Mouse (Mus musculus) hindbrain, embryonic 11.5 days (tissue): Measurements from ENCODE around the gene Cplx1. TPM values are rescaled to one million over a fixed set of nuclear protein-coding genes. Genes with fewer than 3 reads are reported as not detected.

Source experiments
- ATAC-seq: fragments of 200-750 bp; cut with Nextera tagmentation; 2 replicates; pipeline ENCODE4 v1.8.0; 2017; ENCODE audit warnings: mild to moderate bottlenecking, moderate TSS enrichment, moderate library complexity; ENCODE audit not compliant: low FRiP score
- DNase-seq: peaks from one replicate; pipeline ENCODE4 v3.0.0-alpha.2; 2015; ENCODE audit warnings: low spot score
- H3K27ac ChIP-seq: fragments of 300-500 bp; sonication (generic); 2 replicates; pipeline ENCODE4 v1.5.1; 2014; ENCODE audit warnings: mild to moderate bottlenecking, low read depth, low read length
- H3K27me3 ChIP-seq: fragments of 300-500 bp; sonication (generic); 2 replicates; pipeline ENCODE4 v1.6.1; 2014; ENCODE audit warnings: mild to moderate bottlenecking, low read length, moderate library complexity, mixed read lengths; ENCODE audit not compliant: control insufficient read depth, insufficient read depth
- H3K36me3 ChIP-seq: fragments of 300-500 bp; sonication (generic); 2 replicates; pipeline ENCODE4 v1.6.1; 2014; ENCODE audit warnings: mild to moderate bottlenecking, low read length, moderate library complexity, mixed read lengths; ENCODE audit not compliant: control insufficient read depth, insufficient read depth
- H3K4me1 ChIP-seq: fragments of 300-500 bp; sonication (generic); replicated peaks from 2 replicates; pipeline ENCODE4 v1.6.1; 2014; ENCODE audit warnings: low read length, mixed read lengths; ENCODE audit not compliant: control insufficient read depth, insufficient read depth
- H3K4me2 ChIP-seq: fragments of 300-500 bp; sonication (generic); replicated peaks from 2 replicates; pipeline ENCODE4 v1.6.1; 2014; ENCODE audit warnings: mild to moderate bottlenecking, low read depth, low read length
- H3K4me3 ChIP-seq: fragments of 300-500 bp; sonication (generic); 2 replicates; pipeline ENCODE4 v1.5.1; 2014; ENCODE audit warnings: low read depth, low read length
- H3K9ac ChIP-seq: fragments of 300-500 bp; sonication (generic); 2 replicates; pipeline ENCODE4 v1.6.1; 2014; ENCODE audit warnings: low read depth, low read length
- H3K9me3 ChIP-seq: fragments of 300-500 bp; sonication (generic); 2 replicates; pipeline ENCODE4 v1.6.1; 2016; ENCODE audit warnings: low read length; ENCODE audit not compliant: control insufficient read depth
- WGBS: fragments of 180-500 bp; shearing (Covaris S2); extraction: QIAGEN DNeasy Blood & Tissue Kit; methylation state at CpG from one replicate; pipeline ENCODE4 v1.1.7; 2014; 5-methylcytosine and 5-hydroxymethylcytosine counted together
- polyA plus RNA-seq: library from polyadenylated mRNA; unstranded; fragments of >200 nt; fragmentation: Nextera tagmentation; extraction: Ambion mirVana; gene quantifications from 2 replicates; pipeline ENCODE4 v1.2.1, GENCODE M21; 2014

Cplx1 gene
- polyA plus RNA-seq, 1 experiment from 2014 or later: 13.7 TPM

DNA sequence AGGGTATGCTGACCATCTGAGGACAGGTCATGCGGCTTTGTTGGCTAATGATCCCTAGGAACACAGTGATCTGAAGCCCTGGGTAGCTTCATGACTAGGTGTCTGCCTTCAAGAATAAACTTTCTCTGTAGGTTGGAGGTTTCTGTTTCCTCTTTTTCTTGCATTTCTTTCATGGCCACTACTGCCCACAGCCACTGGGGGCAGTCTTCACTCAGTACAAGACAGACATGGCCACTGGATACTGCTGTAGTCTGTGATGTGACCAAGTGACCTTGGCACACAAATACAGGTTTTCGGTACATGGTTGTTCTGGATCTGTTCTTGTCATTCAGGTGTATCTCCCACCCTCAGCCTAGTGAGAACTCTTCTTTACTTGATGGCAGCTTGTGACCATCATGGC lies 64.6 kb downstream of the Cplx1 start:
- H3K27ac ChIP-seq: no peak overlapping the region
- H3K36me3 ChIP-seq: peaks cover 23% of the 10 kb centered on the region; the same call in 1 of the 2 replicates
- no peaks in the 10 kb centered on the region for H3K9me3 ChIP-seq
- H3K4me3 ChIP-seq: no peak overlapping the region
- DNase-seq (peak; percentile 46), ATAC-seq (no peak)
- H3K27me3 ChIP-seq: no peaks in the 10 kb centered on the region
- H3K4me1 ChIP-seq: no peaks in the 10 kb centered on the region
- 92% methylated on average over 2 of the region's 2 CpGs for WGBS
- H3K4me2 ChIP-seq: no peak overlapping the region
- no peak overlapping the region for H3K9ac ChIP-seq

DNA sequence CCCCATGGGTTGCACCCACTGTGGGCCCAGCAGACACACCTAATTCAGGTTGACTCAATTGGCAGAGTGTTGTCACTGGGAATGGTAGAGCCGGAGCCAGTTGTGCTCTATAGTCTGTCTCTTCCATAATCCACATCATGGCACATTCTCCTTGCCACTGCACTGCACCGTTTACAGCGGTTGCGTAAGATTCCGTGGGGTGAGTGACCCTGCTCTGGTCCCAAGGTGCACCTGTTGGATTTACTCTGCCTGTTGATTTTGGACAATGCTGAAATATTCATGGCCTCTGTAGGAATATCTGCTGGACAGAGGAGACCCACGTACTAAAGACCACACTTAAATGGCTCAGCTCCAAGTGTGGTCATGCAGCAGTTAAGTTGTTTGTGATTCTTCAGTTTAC lies 66.8 kb downstream of the Cplx1 start:
- no peaks in the 10 kb centered on the region for H3K9me3 ChIP-seq
- H3K27me3 ChIP-seq: no peaks in the 10 kb centered on the region
- H3K4me3 ChIP-seq: no peak overlapping the region
- peaks cover 10% of the 10 kb centered on the region; the same call in 1 of the 2 replicates for H3K36me3 ChIP-seq
- WGBS: 92% methylated on average over 6 of the region's 6 CpGs
- DNase-seq: no peak
- no peak for ATAC-seq
- H3K9ac ChIP-seq: no peak overlapping the region
- H3K27ac ChIP-seq: no peak overlapping the region
- no peaks in the 10 kb centered on the region for H3K4me1 ChIP-seq
- H3K4me2 ChIP-seq: no peak overlapping the region

DNA sequence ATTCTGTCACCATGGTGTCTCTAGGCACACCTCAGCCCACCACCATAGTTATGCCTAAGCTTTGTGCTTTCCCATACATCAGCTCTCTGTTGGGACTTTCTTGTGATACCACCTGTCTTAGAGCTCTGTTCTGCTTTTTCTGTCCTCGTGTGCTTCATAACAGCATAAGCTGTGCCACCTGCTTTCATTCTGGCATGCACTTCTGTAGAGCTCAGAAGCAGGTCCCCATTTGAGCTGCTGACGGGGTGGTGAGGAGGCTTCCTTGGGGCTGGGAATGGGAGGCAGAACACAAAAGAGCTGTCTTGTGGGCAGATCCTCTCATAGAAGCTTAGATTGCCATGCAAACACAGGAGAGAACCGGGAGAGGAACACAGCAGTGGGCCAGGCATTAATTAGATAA lies 73.8 kb downstream of the Cplx1 start:
- Histone ChIP-seq H3K9me3 (no peaks in the 10 kb centered on the region), H3K4me1 (no peaks in the 10 kb centered on the region), H3K9ac (no peak overlapping the region), H3K36me3 (peaks cover 18% of the 10 kb centered on the region), H3K4me2 (no peak overlapping the region), H3K27ac (no peak overlapping the region), H3K4me3 (no peak overlapping the region), H3K27me3 (no peaks in the 10 kb centered on the region)
- DNase-seq (no peak), ATAC-seq (no peak)
- 92% methylated on average over 3 of the region's 3 CpGs for WGBS

DNA sequence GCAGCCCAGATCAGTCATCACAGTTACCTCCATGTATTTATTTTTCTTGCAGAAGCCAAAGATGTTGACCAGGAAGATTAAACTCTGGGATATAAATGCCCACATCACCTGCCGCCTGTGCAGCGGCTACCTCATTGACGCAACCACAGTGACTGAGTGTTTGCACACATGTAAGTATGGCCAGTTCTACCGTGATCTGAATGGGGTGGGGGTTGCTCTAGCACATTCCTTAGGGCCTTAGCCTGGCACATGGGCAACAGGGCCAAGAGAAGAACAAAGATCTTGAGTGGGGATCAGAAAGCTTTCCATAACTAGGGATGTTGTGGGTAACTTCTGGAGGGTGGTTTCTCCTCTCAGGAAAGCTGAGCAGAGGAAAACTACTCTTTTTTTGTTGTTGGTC lies 76.1 kb downstream of the Cplx1 start:
- Histone ChIP-seq H3K9ac (no peak overlapping the region), H3K27ac (no peak overlapping the region), H3K36me3 (peaks cover 18% of the 10 kb centered on the region), H3K4me3 (no peak overlapping the region), H3K9me3 (no peaks in the 10 kb centered on the region), H3K4me2 (no peak overlapping the region), H3K4me1 (no peaks in the 10 kb centered on the region), H3K27me3 (no peaks in the 10 kb centered on the region)
- 96% methylated on average over 4 of the region's 4 CpGs for WGBS
- ATAC-seq (no peak), DNase-seq (no peak)

DNA sequence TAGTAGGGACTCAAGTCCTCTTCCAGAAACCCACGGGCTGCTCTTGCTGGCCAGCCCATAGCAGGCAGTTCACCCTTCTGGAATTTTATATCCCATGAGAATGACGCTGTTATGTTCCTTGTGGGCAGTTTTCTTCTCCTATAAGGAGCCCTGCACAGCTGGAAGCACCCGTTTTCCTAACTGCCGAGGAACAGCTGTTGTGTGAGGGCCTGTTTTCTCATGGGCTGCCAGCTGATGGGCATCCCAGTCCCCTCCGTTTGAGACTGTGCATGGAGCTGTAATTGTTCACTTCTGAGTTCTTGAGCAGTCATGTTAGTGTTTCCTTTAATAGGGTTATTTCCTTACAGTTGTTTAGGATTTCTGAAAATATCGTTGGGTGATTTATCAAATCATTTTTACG lies 80.2 kb downstream of the Cplx1 start:
- Histone ChIP-seq H3K4me3 (no peak overlapping the region), H3K9ac (no peak overlapping the region), H3K36me3 (peaks cover 6% of the 10 kb centered on the region; the same call in 1 of the 2 replicates), H3K9me3 (no peaks in the 10 kb centered on the region), H3K4me2 (no peak overlapping the region), H3K4me1 (no peaks in the 10 kb centered on the region), H3K27me3 (no peaks in the 10 kb centered on the region), H3K27ac (no peak overlapping the region)
- 82% methylated on average over 7 of the region's 7 CpGs for WGBS
- DNase-seq (no peak), ATAC-seq (no peak)

Other genes starting within 250 kb of the Cplx1 start
- gene Pigg, start 237.4 kb downstream of the Cplx1 start, polyA plus RNA-seq: 2.7 and 3.2 TPM in 2 replicates
- 0.13 and 0.15 TPM in 2 replicates for gene Gm42517, start 182.1 kb downstream of the Cplx1 start, polyA plus RNA-seq
- 0.14 TPM in 1 of 2 replicates, not detected in the other for gene Pde6b, start 161.6 kb downstream of the Cplx1 start, polyA plus RNA-seq
- 364 and 390 TPM in 2 replicates for gene Atp5k, start 115.6 kb downstream of the Cplx1 start, polyA plus RNA-seq
- not detected in 2 replicates for gene Mfsd7a, start 101.1 kb downstream of the Cplx1 start, polyA plus RNA-seq
- gene Pcgf3, start 88.8 kb downstream of the Cplx1 start, polyA plus RNA-seq: 31.8 and 33.1 TPM in 2 replicates
- gene Gak, start 79.7 kb upstream of the Cplx1 start, polyA plus RNA-seq: 40.8 and 45.7 TPM in 2 replicates
- 20.4 and 22.3 TPM in 2 replicates for gene Tmem175, start 79.7 kb upstream of the Cplx1 start, polyA plus RNA-seq
- 8.7 and 9.4 TPM in 2 replicates for gene Idua, start 110.3 kb upstream of the Cplx1 start, polyA plus RNA-seq
- gene Dgkq, start 119.6 kb upstream of the Cplx1 start, polyA plus RNA-seq: 8.2 and 9.5 TPM in 2 replicates
- gene Slc26a1, start 125.5 kb upstream of the Cplx1 start, polyA plus RNA-seq: 0.48 and 0.91 TPM in 2 replicates
- gene Fgfrl1, start 142.4 kb upstream of the Cplx1 start, polyA plus RNA-seq: 11.9 and 13.6 TPM in 2 replicates
- gene Rnf212, start 225.0 kb upstream of the Cplx1 start, polyA plus RNA-seq: 1.1 and 1.4 TPM in 2 replicates
- gene Tmed11, start 245.3 kb upstream of the Cplx1 start, polyA plus RNA-seq: not detected in 2 replicates